ENCODE assay signal across 10 mouse cellular contexts in the genomic region with DNA sequence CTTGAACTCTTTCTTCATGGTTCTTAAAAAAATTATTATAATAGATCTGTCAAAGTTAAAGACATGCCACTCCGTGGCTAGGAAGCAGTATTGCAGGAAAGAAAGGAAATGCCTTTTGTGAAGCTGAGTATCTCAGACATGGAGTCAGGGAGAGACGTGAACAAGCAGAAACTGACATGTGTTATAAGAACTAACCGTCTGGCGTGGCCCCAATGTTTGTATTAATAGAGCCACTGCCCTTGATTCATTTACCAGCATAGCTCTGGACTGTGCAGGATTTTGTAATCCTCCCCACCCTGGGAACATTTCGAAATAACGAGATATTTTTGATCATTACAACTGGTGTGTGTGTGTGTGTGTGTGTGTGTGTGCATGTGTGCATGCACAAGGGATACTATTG. TPM values are rescaled to one million over a fixed set of nuclear protein-coding genes. Genes with fewer than 3 reads are reported as not detected.
DNase-seq lines count a peak whose midpoint lies in the region.
"Had no signal": no experiment of that assay in that cellular context is flagged by ENCODE, and none has a peak within 500 bp of the region (broad histone marks: within the 10 kb centered on the region; RNA-seq: fewer than 3 reads in every experiment).

No protein-coding gene starts in this region.

- peak; percentile 77 to 84 for DNase-seq in heart, adult 18-20 months
- DNase-seq in heart, postnatal 4 days, result no peak
- DNase-seq in urinary bladder, adult 18-20 months (ENCODE audit: low spot score in 2 of 2), result peak; percentile 19 to 66
- no peak for DNase-seq in urinary bladder, postnatal 10 days (ENCODE audit: low spot score)
- peak; percentile 35 to 44 for DNase-seq in heart, postnatal 14 days
- DNase-seq in urinary bladder, postnatal 36 days (ENCODE audit: low spot score in 2 of 2), result peak; percentile 24 to 73
- DNase-seq in right cerebral cortex, postnatal 4 days, result no peak
- DNase-seq in neural tube, embryonic 10.5 days (ENCODE audit: extremely low spot score, low spot score), result no peak
- DNase-seq: kidney, postnatal 4 days had no signal

- intact Hi-C loops in heart, postnatal 14 days (cut with DNase I), result no loop called here

RNA-seq across cellular contexts. Expression of a gene that starts 2.1 kb away (rescaled TPM):
- 10 to 100 TPM; 21.8 to 23.4 TPM for total RNA-seq in heart, adult 18-20 months (2021)
- total RNA-seq in heart, postnatal 4 days (2021), result 10 to 100 TPM; 12.0 to 12.5 TPM
- total RNA-seq in heart, postnatal 14 days (2021), result 10 to 100 TPM; 13.9 to 17.0 TPM

RNA-seq across cellular contexts. Expression of a gene that starts 44.2 kb away (rescaled TPM):
- under 1 TPM in 1 of 2 experiments, not detected in 1; 0.15 TPM for total RNA-seq in heart, adult 18-20 months (2021)
- total RNA-seq in heart, postnatal 4 days (2021), result under 1 TPM; 0.09 to 0.17 TPM
- under 1 TPM; 0.07 to 0.12 TPM for total RNA-seq in heart, postnatal 14 days (2021)
- total RNA-seq: adrenal gland, adult 18-20 months had no signal

Comparison
In these comparisons a context has a peak if more than half of its experiments do, and no peak if none do; other contexts are left out.
1. DNase-seq: peak in heart, adult 18-20 months (2 of 2), urinary bladder, adult 18-20 months (2 of 2), heart, postnatal 14 days (2 of 2) and urinary bladder, postnatal 36 days (2 of 2); none in heart, postnatal 4 days (single experiment), urinary bladder, postnatal 10 days (single experiment), right cerebral cortex, postnatal 4 days (single experiment) and neural tube, embryonic 10.5 days (single experiment).